Mouse (Mus musculus) adrenal gland, adult 8-10 months (tissue): ENCODE results near the gene Rbm20. TPM values are rescaled to one million over a fixed set of nuclear protein-coding genes. Genes with fewer than 3 reads are reported as not detected.
A peak's percentile ranks its signal among the peaks of the same experiment; 100 is the strongest.

Experiments
- DNase-seq: peaks from one replicate; pipeline ENCODE4 v3.0.0; 2022
- total RNA-seq, 4 experiments: library from RNA; stranded (reverse); gene quantifications; 2 replicates each; pipeline ENCODE4 v1.2.4; 2022

The Rbm20 gene
- total RNA-seq, 4 experiments from 2014 or later = 1.4 to 1.9 (median 1.7) TPM

DNA sequence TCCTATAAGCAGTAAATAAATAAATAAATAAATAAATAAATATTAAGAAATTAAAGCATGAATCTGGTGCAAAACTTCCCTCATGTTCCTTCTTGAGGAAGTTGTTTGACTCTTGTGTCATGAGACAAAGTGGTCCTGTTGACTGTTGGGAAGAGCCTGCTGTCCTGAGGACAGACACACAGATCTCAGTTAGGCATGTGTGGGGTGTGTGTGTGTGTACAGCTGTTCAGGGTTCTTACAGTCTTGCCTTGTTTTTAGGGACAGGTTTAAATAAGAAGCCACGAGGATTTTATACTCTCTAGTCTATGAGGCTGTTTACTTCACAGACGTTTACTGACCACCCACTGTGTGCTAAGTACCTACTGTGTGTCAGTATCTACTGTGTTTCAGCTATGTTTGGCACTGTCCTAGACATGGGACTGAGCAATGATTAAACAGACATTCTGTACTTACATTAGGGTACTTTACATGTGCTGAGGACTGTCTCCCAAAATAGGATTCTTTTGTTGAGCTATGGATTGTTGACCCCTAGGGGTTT lies 81.8 kb downstream of the Rbm20 start:
- no peak for DNase-seq

DNA sequence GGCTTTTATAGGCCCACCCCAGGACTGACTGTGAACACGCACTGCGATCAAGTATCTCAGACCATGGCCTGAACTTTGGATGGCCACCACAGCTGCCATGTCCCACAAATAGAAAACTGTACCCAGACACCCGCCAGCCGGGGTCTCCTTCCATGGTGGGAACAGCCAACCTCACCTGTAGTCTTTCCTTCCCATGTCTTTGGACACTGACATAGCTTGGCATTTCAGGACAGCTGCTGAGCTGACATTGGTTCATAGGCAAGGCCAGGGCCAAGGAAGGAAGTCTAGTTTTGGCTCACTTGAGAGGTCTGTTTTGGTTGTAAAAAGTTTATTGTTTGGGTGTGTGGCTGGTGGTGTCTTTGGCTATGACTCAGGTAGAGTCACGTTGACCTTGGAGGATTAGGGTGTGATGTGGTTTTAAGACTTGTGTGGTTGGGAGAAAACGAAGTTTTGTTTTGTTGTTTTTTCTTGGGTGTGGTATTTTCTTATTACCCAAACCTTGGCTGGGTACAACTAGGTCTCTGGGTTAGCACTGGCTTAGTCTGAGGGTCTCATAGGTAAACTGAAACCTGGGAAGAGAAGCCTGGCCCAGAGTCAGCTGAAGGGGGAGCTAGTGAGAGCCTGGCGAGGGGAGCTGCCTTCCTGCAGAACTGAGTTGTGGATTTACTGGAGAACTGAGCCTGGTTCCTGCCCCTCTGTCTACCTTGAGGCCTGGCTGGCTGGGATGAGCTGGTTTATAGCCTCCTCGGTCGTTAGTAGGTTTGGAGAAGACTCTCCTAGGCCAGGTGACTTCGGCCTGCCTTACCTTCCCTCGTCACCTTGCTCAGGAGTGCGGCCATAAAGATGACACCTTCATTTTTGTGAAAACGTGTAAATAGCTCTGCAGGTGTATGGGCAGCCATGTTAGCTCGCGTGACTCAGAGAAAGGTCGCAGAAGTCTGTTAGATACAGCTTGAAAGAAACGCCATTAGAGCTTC lies 83.3 kb downstream of the Rbm20 start:
- DNase-seq = no peak

DNA sequence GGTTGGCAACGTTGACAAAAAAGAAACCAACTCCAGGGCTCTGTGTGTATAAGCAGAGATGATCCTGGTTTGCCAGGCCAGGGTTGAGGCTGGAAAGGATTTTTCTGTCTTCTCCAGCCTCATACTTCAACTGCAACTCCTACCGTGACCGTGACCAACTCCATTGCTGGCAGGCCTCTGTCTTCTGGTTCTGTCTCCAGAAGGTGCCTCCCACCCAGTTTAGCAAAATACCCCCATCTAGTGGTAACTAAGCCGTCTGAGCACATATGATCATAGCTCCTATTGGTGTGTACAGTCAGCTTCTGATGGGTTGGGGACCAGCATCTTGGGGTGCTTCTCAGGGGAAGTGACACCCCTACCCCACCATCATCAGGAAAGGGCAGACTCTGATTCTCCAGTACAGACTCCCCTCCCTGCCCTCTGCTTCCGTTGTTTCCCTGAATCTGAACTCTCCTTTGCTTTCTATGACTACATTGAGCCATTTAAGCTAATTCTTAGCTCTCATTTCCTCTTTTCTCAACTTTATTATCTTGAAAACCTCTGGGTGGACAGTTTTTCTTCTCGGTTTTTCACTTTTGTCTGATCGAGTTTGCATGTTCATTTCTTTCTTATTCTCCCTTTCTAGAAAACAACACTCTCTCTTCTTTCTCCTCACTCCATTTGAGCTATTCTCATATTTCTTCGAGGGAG lies 85.8 kb downstream of the Rbm20 start:
- no peak for DNase-seq

DNA sequence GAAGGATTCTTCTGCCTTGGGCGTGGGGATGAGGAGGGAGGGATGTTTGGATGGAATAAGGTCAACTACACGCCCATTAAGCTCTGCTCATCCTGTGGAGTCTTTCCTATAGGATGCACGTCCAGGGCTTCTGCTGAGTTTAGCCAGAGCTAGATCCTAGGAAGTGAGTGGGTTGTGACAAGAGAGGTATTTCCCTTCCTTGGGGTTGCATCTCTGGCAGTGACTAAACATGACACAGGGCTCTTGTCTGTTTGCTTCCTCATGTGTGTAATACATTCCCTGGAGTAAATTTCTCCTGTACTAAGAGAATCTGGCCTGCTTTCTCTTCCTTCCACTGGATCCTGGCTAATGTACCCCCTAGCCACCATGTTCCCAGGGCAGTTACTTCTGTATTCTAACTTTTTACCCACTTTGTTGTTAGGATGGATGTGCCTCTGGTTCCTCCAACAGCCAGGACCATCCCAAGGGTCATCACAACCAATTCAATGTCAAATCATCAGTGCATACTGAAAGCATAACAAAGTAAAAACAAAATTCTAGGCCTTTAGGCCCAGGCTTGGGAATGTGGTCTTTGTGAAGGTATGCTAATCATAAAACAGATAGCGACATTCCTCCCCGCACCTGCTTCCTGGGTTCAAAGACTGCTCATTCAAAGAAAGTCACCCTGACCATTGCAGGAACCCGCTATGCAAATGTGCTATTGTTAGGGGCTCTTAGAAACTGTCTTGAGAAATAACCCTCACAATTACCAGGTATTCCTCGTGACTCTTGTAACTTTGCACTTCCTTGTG lies 87.8 kb downstream of the Rbm20 start:
- DNase-seq = no peak

DNA sequence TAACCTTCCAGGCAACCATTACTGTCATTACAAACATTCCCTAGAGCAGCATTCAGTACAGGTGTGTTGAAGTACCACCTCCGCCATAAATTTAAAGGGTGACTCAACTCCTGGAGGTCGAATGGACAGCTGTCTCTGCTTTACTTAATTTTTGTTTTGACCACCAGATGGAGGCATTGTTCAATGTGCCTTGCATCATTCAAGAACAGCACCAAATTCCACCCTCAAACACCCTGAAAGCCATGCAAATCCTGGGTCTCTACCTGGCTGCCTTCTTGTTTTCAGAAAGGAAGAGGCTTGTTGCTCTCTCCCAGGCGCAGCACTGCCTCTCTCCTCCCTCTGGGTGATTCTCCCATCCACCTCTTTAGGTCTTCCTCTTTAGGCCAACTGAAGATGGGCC lies 91.4 kb downstream of the Rbm20 start:
- DNase-seq = no peak

DNA sequence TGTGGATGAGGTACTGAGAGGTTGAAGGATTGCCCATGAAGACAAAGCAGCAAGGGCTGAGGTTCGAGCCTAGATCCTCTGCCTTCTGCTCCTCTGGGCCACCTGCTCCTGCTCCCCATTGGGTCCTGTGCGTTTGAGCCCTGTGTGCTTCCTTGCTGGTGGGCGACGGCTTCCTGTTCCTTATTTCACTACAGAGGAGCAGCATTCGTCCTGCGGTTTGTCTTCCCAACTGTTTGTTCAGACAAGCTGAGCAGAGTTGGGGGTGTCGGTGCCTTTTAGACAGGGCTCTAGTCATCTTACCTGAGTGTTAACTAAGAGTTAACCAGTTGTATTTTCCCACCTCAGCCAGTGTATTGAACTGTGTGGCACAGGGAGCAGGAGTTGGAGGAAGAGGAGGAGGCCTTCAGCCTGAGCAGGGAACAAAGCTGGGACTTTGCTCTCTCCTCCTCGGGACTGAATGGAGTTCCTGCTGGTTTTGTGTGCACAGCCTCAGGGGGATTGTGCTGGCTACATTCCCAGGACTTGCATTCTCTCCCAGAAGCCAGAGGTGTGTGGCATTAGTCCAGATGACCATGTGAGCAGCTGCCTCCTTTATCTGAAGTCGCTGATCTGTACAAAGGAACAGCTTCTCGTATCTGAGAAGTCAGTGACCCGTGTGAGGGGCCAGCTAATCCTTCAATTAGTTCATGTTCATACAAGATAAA lies 97.0 kb downstream of the Rbm20 start:
- peak; percentile 28 for DNase-seq

DNA sequence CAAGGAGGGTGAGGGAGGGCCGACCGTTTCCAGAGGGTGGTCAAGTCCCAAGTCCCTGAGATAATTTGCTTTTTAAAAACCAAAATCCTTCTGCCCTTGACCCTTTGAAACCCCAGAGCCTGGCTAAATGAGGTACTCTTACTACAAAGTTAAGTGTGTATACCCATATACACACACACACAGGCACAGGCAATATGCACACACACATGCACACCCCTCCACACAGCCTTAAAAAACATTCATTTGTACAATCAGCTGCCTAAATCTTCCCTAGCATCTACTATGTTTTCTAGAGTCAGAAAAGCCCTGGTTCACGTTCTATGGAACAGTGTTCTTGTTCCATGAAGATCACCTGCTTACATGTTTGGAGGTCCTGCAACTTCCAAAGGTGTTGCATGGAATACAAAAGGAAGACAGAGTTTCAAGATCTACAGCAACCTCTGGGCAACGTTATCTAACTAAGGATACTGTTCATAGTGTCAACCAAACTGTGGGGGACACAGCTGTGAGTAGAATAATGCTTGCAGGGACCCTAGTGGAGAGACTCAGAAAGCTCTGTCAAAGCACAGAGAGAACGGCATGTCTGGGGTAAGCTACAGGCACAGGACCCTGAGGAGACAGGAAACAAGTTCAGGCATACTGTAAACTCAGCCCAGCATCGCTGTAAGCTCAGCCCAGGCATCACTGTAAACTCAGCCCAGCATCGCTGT lies 97.7 kb downstream of the Rbm20 start:
- DNase-seq = no peak

DNA sequence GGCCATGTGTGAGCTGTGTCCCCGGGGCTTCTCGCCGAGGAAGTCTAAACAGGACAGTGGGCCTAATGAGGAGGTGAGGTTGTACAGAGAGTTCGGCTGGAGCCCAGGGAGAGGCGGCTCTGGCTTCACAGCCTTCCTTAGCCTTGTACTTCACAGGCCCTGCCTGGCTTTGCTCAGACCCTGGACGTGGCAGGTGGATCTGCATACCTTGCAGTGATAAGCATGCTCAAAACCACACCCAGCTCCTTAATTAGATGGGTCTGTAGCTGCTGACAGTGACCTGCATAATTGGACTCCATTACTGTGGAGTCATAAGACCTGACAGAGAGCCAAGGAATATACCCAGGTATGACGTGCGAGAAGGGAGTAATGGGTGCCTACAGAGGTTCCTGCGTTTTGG lies 102.3 kb downstream of the Rbm20 start:
- no peak for DNase-seq

DNA sequence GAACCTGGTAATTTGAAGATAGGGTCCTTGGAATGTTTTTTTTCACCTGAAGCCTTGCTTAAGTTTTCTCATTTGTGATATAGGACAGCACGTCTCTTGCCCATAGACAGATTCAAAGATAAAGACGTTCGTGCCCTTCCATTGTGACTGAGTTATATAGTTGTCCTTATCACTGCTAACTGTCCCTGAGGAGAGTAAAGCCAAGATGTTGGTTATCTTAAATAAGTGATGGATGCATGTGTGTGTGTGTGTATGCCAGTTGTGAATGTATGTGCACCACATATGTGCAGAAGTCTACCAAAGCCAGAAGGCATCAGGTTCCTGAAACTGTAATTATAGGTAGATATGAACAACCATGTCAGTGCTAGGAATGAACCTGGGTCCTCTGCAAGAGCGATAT lies 102.7 kb downstream of the Rbm20 start:
- DNase-seq = no peak

DNA sequence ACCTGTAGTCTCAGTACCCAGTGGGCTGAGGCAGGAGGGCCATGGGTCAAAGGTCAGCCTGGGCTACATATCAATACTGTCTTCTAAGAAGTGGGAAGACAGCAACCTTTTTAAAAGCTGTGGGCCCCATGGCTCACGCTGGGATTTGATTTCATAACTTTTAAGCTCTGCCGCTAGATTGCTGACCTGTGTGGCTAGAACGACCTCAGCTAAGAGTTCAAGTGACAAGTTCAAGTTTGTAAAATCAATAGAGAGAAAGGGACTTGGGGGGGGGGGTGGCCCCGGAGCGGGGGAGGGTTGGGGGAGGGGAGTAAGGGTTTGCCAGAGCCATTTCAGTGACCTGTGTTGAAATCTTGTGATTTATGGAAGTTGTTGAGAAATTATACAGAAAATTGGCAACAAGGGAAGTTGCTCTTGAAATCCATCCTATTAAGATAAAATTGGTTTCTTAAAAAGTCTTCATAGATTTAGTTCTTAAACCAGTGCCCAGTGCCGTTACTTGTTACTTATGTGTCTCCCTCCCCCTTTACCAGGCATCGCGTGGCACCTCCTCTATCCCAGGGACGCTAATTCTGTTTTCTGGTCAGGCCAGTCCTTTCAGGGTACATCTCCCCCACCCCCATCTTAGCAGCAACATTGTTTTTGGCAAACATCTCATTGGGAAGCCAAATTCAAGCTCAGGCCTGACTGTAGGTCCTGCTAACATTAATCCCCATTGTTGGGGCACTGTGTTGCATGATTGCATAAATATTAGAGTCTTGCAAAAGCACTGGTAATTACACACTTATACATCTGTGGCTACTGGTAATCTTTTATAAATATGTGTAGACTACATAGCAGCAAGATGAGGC lies 103.9 kb downstream of the Rbm20 start:
- DNase-seq = peak; percentile 50

DNA sequence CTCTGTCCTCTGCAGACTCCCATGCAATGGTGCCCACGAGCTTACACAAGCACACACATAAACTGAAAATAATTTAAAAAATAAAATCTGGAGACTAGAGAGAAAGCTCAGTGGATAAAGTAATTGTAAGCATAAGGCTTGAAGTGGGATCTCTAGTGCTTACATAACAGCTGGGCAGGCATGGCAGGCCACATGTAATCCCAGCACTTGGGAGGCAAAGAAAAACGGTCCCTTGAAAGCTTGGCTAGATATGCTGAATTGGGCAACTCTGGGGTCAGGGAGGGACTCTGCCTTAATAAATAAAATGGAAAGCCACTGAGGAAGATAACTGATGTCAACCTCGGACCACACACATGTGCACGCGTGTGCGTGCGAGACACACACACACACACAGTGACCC lies 104.7 kb downstream of the Rbm20 start:
- peak; percentile 55 for DNase-seq

DNA sequence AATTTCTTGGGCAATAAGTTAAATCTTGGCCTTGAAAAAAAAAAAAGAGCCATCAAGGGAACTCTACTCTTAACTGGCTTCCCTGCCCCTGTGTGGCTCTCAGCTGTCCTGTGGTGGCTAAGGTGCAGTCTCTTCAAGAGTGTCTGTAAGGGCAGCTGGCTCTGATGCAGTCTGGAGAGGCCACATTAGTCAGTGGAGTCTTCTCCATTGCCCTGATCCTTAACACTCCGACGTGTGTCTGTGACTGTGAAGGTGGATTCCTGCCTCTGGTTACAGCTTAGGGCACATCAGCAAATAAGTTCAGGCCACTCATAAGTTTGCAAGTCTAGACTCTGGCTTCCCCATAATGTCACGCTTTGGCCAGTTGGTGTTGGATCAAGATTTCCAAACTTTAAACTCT lies 108.2 kb downstream of the Rbm20 start:
- DNase-seq = no peak

DNA sequence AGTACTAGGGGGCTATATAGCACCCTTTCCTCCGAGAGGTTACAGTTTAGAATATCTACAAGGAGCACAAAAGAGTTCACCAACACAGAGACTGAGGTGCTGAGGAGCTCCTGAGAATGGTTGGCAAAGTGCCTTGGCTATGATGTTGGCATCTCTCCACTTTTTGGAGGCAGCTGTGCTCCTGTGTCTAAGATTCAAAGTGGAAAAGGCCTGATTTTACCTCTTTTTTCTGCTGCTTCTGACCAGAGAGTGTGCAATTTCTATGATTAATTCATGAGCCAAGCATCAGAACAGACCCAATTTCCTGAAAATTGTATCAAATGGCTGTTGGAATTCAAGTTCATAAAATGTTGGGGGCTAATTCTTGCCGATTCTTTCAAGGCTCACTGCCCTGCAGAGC lies 109.1 kb downstream of the Rbm20 start:
- DNase-seq = no peak

DNA sequence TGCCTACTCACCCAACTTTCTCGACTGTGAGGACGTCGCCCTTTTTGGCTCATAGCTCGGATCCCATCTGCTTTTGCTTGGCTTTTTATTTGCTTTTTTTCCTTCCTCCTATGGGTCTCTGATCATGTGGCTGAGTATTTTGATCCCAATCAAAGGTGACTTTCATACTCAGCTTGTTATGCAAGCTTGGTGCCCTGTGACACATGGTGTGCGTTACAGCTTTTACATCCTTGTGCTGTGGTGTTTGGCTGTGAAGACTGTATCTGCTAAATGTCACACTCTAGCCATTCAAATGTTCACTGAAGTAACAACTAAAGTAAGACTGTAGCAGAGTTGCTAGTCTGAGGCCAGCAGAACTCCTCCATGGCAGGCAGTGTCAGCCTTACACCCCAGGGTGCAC lies 109.7 kb downstream of the Rbm20 start:
- no peak for DNase-seq

DNA sequence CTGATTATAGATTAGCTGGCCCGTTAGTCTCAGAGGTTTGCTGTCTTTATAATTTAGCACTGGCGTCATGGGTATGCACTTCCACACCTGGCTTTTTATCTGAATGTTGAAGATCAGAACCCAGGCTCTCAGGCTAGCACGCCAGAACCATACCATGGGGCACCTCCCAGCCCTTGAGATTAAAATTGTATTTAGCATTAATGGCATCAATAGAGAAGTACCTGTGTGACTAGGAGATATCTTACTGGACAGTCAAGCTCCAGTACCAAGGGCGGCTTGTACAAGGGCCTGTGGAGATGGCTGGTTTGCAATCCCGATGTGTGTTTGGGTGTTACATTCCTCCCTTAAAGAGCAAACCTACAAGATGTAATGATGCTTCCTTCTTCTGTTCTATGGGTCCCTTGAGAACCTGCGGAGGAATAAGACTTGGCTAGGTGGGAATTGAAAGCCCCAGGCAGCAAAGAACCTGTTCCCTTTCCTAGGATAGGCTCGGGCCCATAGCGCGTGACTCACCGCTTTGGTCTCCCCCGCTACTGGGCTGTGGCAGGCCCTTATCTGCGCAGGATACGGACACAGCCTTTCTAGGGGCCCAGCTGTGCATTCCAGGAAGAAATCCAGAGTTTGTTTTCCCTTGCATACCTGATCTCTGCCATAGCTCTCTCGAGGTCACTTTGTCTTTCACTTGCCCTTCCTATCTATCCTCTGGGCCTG lies 111.7 kb downstream of the Rbm20 start:
- no peak for DNase-seq

DNA sequence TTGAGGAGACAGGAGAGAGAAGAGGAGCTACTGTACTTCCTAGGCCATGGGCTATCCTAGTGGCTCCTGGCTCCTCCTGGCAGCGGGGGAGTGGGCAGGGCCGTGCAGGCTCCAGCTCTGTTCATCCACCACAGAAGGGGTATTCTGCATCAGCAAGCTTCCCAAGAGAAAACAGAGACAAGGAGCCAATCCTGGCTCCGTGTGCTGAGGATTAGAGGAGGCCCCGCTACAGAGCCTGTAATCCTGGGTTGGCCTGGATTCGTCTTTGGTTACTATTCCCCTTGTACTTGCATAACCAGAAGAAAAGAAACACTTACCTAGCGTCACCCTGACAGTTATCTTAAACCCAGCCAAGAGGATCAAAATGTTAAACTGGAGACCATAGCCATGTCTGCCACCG lies 112.5 kb downstream of the Rbm20 start:
- no peak for DNase-seq

DNA sequence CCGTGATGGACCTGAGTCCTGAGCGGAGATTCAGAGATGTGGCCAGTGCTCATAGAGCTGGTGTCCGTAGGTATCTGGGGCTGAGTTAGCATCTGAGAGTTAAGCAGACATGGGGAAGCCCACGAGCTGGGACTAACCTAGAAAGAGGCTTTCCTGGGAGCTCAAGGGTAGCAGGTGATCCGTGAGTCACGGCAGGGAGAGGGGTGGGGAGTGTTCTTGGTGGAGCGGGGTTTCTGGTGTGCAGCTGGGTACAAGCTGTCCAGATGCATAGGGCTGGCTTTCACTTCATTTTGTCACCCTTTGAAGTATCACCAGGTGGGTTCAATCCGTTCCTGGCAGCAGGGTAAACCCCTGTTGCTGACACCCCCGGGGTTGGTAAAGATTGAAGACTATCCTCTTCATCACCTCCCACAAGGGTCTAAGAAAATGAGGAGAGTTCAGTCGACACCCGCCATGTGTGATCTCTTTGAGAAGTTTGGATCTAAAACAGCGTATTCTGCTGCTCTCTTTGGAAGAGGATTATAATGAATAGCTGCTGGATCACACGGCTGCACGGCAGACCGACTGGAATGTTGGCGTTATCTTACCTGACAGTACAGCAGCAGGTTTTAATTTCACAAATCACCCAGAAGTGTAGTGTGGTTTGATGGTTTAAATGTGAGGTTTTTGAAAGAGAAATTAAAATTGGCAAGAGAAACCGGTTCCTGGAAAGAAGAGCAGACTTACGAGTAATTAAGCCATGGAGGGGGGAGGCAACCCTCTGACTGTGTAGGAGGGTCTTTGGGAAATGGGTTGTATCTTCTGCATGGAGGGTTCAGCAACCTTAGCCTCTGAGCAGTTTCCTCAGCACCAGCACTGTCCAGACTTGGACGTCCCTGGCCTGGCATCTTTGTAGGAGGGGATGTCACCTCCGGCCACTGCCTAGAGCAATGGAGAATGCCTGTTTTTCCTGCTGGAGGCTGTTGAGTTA lies 114.9 kb downstream of the Rbm20 start:
- DNase-seq = no peak
